Mouse (Mus musculus): Measurements from ENCODE around the gene Khdc1c. TPM values are rescaled to one million over a fixed set of nuclear protein-coding genes. Genes with fewer than 3 reads are reported as not detected.
A peak's percentile ranks its signal among the peaks of the same experiment; 100 is the strongest.
"Not testable (repeated sequence)": the region's sequence is repeated elsewhere in the genome, so short reads cannot be mapped to it uniquely, and the experiment has no call there.

Khdc1c gene
- total RNA-seq (2021), result not detected
- long read RNA-seq, experiment 1, result 0 reads
- long read RNA-seq, experiment 2, result 0 reads

GRCm38 (mm10) chr1:21368031-21368430 lies at the start of gene Khdc1c:
Gene Khdc1c, plus strand, starts transcription at chr1:21368331.
- intact Hi-C loops (cut with DNase I; ENCODE audit: low total_unique reads); DNase-seq: not testable (repeated sequence)

DNA sequence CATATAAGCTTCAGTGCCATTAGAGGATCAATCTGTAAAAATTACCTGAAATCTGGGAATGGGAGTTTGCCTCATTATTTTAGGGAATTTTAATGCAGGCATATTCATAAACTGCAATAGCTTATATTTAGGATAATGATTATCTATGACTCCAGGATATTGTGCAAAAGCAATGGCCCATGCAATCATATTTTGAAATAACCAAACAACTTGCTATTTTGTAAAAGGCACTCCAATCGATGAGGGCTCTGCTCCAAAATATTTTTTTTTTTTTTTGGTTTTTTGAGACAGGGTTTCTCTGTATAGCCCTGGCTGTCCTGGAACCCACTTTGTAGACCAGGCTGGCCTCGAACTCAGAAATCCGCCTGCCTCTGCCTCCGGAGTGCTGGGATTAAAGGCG lies 47.9 kb upstream of the Khdc1c start:
- intact Hi-C loops (cut with DNase I; ENCODE audit: low total_unique reads); DNase-seq: not testable (repeated sequence)

DNA sequence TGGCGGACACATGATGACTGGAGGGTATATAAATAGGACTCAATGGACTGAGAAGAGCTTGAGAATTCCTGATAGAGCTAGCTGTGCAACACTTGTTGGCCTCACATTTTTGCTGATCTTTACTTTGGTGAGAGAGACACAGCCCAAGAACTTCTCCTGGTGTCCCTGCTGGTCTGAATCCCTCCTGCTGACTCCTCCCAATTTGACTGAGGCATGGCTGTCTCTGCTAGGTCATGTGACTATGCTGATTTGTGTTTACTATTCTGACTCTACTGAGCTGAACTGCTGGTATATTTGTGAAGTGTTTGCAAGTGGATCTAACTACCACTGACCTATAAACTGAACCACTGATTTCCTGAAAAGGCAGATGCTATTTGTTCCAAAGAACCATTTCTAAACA lies 46.5 kb upstream of the Khdc1c start:
- intact Hi-C loops (cut with DNase I; ENCODE audit: low total_unique reads), result no loop called here
- DNase-seq, result no peak

GRCm38 (mm10) chr1:21323996-21324574 lies 44.0 kb upstream of the Khdc1c start:
- no peak for DNase-seq
- intact Hi-C loops (cut with DNase I; ENCODE audit: low total_unique reads), result no loop called here

DNA sequence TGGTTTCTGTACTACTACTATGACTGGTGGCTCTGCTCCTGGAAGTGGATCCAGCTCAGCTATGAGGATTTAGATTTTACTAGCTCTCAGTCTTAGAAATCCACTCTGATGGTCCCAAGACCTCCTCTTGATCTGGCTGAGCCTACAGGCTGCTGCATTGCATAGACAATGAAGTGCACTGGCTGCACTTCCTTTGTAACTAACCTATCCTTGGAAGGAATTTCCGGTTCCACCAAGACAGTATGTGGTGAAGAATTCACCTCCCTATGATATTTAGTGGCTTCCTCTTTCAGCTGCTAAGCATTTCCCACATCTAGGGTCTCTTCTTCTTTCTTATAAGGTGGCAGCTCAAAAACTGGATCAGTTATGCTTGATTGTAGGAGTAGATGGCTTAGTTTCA lies 43.5 kb upstream of the Khdc1c start:
- intact Hi-C loops (cut with DNase I; ENCODE audit: low total_unique reads), result no loop called here
- DNase-seq, result no peak

GRCm38 (mm10) chr1:21326733-21327132 lies 41.4 kb upstream of the Khdc1c start:
- intact Hi-C loops (cut with DNase I; ENCODE audit: low total_unique reads), result no loop called here
- no peak for DNase-seq

DNA sequence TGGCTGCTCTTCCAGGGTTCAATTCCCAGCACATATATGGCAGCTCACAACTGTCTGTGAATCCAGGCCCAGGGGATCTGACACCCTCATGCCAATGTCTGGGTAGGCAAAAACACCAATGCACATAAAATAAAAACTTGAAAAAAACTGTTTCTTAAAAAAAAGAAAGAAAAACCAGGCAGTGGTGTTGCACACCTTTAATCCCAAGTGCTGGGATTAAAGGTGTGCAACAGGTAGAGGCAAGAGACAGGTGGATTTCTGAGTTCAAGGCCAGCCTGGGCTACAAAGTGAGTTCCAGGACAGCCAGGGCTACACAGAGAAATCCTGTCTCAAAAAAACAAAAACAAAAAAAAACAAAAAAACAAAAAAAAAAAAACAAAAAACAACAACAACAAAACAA lies 37.0 kb upstream of the Khdc1c start:
- intact Hi-C loops (cut with DNase I; ENCODE audit: low total_unique reads); DNase-seq: not testable (repeated sequence)

GRCm38 (mm10) chr1:21333222-21333973 lies 34.7 kb upstream of the Khdc1c start:
- intact Hi-C loops (cut with DNase I; ENCODE audit: low total_unique reads), result no loop called here
- no peak for DNase-seq

- no peak for DNase-seq
Measured at GRCm38 (mm10) chr1:21335836-21336235, 32.3 kb upstream of the Khdc1c start.

DNA sequence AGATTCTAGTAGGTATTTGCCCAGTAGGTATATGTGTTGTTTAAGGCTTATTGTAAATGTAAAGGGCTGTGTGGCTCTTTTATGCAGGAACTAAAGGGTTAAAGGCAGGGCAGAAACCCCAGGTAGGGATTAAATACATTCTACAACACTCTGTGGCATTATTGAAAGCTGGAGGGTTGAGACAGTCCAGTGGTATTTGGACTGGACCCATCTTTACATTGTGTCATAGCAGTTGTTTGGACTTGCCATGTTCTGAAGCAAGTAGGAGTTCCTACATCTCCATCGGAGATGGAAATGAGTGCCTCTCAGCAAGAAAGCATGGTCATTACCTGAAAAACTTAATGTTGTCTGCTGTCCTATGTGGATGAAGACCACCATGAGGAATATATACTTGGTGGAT lies 27.4 kb upstream of the Khdc1c start:
- no peak for DNase-seq
- intact Hi-C loops (cut with DNase I; ENCODE audit: low total_unique reads), result loop anchor here (10.0 kb wide), 1 partner anchor 126 kb away; the partner anchor contains the start of gene Tmem14a

More at GRCm38 (mm10) chr1:21335836-21336235, 32.3 kb upstream of the Khdc1c start:
- intact Hi-C loops (cut with DNase I; ENCODE audit: low total_unique reads), result no loop called here

DNA sequence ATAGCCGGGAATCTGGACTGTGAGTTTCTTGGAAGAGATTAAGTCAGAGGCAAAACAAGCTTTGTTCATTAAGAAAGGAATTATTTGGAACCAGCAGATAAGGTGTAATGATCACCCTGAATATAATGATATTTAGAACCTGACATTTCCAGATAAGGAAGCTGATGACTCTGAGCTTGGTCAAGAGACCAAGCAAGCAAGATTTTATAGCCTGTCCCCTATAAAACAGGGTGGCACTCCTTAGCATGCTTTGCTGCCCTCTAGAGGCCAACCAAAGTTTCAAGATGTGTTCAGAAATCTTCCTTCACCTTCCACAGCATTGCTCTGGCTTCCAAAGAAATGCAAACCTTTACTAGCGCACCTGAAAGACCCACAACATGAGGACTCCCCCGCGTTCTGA lies 23.9 kb upstream of the Khdc1c start:
- DNase-seq, result peak; percentile 7
- intact Hi-C loops (cut with DNase I; ENCODE audit: low total_unique reads), result loop anchor here (10.0 kb wide), 1 partner anchor 129 kb away; the partner anchor contains the start of gene Tmem14a

DNA sequence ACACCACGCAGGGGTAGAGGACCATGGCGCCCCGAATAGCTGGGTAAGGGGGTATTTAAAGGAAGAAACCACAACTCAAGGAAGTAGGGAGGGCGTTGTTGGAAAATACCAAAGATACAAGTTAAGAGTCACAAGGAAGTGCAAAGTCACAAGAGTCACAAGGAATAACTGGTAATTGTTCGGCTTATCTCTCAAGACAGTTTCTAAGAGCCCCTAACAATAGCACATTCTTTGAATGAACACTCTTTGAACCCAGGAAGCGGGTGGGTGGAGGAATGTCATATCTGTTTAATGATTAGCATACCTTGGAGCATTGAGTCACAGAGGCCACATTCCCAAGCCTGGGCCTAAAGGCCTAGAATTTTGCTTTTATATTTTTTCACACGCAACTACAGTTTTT lies 23.4 kb upstream of the Khdc1c start:
- not testable (repeated sequence) for DNase-seq
- intact Hi-C loops (cut with DNase I; ENCODE audit: low total_unique reads), result loop anchor here (10.0 kb wide), 1 partner anchor 130 kb away; the partner anchor contains the start of gene Tmem14a

DNA sequence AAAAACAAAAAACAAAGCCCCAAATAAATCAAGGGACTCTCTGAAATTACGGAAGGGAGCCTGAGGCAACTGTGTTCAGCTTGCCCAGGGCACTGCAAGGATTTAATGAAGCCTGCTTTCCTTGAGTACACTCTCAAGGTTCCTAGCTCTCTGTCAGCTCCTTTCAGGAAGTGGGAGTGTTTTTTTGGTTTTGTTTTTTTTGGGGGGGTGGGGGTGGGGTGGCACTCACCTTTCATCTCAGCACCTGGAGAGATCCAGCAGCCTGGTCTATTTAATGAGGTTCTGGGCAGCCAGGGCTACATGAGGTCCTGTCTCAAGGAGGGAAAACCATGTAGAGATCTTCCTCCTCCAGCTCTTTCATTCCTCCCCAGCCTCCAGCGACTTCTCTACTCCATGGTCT lies 18.8 kb upstream of the Khdc1c start, which contains the start of gene Khdc1a:
Gene Khdc1a, plus strand, starts transcription at position 301 of the 400 bp plus-strand sequence.
- no peak for DNase-seq
- intact Hi-C loops (cut with DNase I; ENCODE audit: low total_unique reads), result loop anchor here (10.0 kb wide), 1 partner anchor 135 kb away; the partner anchor contains the start of gene Tmem14a

- intact Hi-C loops (cut with DNase I; ENCODE audit: low total_unique reads), result no loop called here
- no peak for DNase-seq
Measured at GRCm38 (mm10) chr1:21383256-21383655, 15.1 kb downstream of the Khdc1c start, which contains the start of gene Khdc1b. Gene Khdc1b, plus strand, starts transcription at chr1:21383556.

DNA sequence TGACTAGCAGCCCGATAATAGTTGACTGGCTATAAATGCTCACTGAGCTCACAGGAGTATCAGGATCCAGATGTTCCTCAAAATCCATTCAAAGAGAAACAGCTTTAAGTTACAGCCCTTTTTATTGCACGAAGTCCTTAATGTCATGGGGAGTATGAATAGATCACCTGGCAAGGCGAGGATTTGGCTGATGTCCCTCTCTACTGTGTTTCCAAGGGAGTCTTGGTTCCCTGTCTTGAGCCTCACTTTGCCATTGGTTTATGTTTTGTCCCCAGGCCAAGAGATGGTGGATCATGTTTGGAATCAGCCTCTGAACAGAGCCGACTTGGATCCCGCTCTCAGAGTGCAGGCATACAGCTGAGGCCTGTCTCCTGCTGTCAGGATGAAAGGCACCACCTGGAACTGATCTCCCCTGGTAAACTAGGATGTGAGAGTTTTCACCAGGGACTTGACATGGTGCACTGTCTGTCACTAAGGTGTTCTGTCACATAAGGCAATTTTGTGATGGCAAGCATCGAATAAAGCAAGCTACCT lies 23.1 kb downstream of the Khdc1c start:
- DNase-seq, result no peak

GRCm38 (mm10) chr1:21402804-21403203 lies 34.7 kb downstream of the Khdc1c start:
- intact Hi-C loops (cut with DNase I; ENCODE audit: low total_unique reads), result no loop called here
- DNase-seq, result no peak

More for the DNA sequence above, 23.1 kb downstream of the Khdc1c start:
- intact Hi-C loops (cut with DNase I; ENCODE audit: low total_unique reads), result no loop called here

GRCm38 (mm10) chr1:21407266-21407665 lies 39.1 kb downstream of the Khdc1c start:
- intact Hi-C loops (cut with DNase I; ENCODE audit: low total_unique reads), result no loop called here
- DNase-seq, result no peak

GRCm38 (mm10) chr1:21411331-21412196 lies 43.4 kb downstream of the Khdc1c start:
- peak; percentile 32 for DNase-seq
- intact Hi-C loops (cut with DNase I; ENCODE audit: low total_unique reads), result loop anchor here (5.0 kb wide), 2 partner anchors 551 to 856 kb away; partner anchors contain the start of gene Kcnq5

DNA sequence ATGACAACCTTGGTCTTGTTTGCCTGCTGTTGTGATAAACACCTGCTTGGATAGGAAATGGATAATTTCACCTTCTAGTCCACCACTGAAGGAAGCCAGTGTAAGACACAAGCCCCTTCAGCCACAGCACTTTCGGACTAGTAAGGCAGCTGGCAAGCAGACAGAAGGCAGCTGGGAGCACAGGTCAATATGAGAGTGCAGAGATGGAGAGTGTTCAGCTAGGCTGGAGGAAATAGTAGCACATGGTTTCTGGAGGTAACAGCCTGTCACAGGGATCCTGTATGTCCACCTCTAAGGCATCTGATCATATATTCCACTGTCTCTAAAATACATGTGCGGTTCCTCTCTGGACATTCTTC lies 44.0 kb downstream of the Khdc1c start:
- no peak for DNase-seq

More for the DNA sequence above, 44.0 kb downstream of the Khdc1c start:
- intact Hi-C loops (cut with DNase I; ENCODE audit: low total_unique reads), result loop anchor here (5.0 kb wide), 2 partner anchors 550 to 855 kb away; partner anchors contain the start of gene Kcnq5

Measured in gastrocnemius, postnatal 14 days (tissue).